Mouse (Mus musculus): ENCODE results near the gene Tmem72.

The Tmem72 gene

GRCm38 (mm10) chr6:116716666-116717065, at the start of gene Tmem72:
Gene Tmem72, minus strand, starts transcription at chr6:116716913.
- DNase-seq: no peak

GRCm38 (mm10) chr6:116764524-116764923, 47.8 kb upstream of the Tmem72 start:
- no peak for DNase-seq

- DNase-seq: no peak
These were observed 45.6 kb upstream of the Tmem72 start for GRCm38 (mm10) chr6:116762333-116762732.

GRCm38 (mm10) chr6:116760181-116760580, 43.5 kb upstream of the Tmem72 start:
- no peak for DNase-seq

- DNase-seq: no peak
These were observed 39.7 kb upstream of the Tmem72 start for GRCm38 (mm10) chr6:116756364-116756763.

- no peak for DNase-seq
These were observed 21.3 kb upstream of the Tmem72 start for GRCm38 (mm10) chr6:116738046-116738445.

- DNase-seq: no peak
These were observed 18.6 kb upstream of the Tmem72 start for GRCm38 (mm10) chr6:116735361-116735760.

GRCm38 (mm10) chr6:116733577-116733976, 16.9 kb upstream of the Tmem72 start:
- no peak for DNase-seq

- DNase-seq: no peak
These were observed 7.9 kb upstream of the Tmem72 start for GRCm38 (mm10) chr6:116724489-116725160.

GRCm38 (mm10) chr6:116718920-116719319, 2.2 kb upstream of the Tmem72 start:
- DNase-seq: no peak

- DNase-seq: no peak
These were observed 1.6 kb upstream of the Tmem72 start for GRCm38 (mm10) chr6:116718361-116718760.

- no peak for DNase-seq
These were observed 1.1 kb upstream of the Tmem72 start for GRCm38 (mm10) chr6:116717851-116718250.

GRCm38 (mm10) chr6:116715166-116715565, 1.5 kb downstream of the Tmem72 start:
- DNase-seq: no peak

- DNase-seq: no peak
These were observed 2.1 kb downstream of the Tmem72 start for GRCm38 (mm10) chr6:116714576-116714975.

GRCm38 (mm10) chr6:116713966-116714365, 2.7 kb downstream of the Tmem72 start:
- DNase-seq: no peak

GRCm38 (mm10) chr6:116712503-116712902, 4.2 kb downstream of the Tmem72 start:
- no peak for DNase-seq

GRCm38 (mm10) chr6:116712062-116712461, 4.7 kb downstream of the Tmem72 start:
- DNase-seq: no peak

GRCm38 (mm10) chr6:116704320-116704719, 12.4 kb downstream of the Tmem72 start:
- no peak for DNase-seq

- no peak for DNase-seq
These were observed 15.9 kb downstream of the Tmem72 start for GRCm38 (mm10) chr6:116700821-116701220.

- no peak for DNase-seq
These were observed 18.8 kb downstream of the Tmem72 start for GRCm38 (mm10) chr6:116697896-116698425.

- no peak for DNase-seq
These were observed 19.3 kb downstream of the Tmem72 start for GRCm38 (mm10) chr6:116697413-116697812.

- DNase-seq: no peak
These were observed 22.4 kb downstream of the Tmem72 start for GRCm38 (mm10) chr6:116694346-116694745.

- DNase-seq: no peak
These were observed 23.1 kb downstream of the Tmem72 start for GRCm38 (mm10) chr6:116693639-116694038.

- DNase-seq: no peak
These were observed 34.4 kb downstream of the Tmem72 start for GRCm38 (mm10) chr6:116682317-116682716.

All from cerebellum, postnatal 25 days (tissue).